Mouse (Mus musculus): ENCODE data around the gene Atf7ip2. TPM values are rescaled to one million over a fixed set of nuclear protein-coding genes. Genes with fewer than 3 reads are reported as not detected.
"Not testable (repeated sequence)": the region's sequence is repeated elsewhere in the genome, so short reads cannot be mapped to it uniquely, and the experiment has no call there.

Gene Atf7ip2
- polyA plus RNA-seq, 1 experiment from 2014 or later, result 1.5 TPM

- WGBS, result 54% methylated on average over 2 of the region's 2 CpGs
- Histone ChIP-seq H3K9ac (no peak overlapping the region), H3K4me1 (no peaks in the 10 kb centered on the region), H3K27me3 (no peaks in the 10 kb centered on the region), H3K36me3 (no peaks in the 10 kb centered on the region), H3K9me3 (no peaks in the 10 kb centered on the region), H3K27ac (no peak overlapping the region), H3K4me2 (no peak overlapping the region), H3K4me3 (no peak overlapping the region)
- ATAC-seq (ENCODE audit: borderline replicate concordance, extremely low read depth, low FRiP score, low TSS enrichment), result no peak
Measured at GRCm38 (mm10) chr16:10227361-10227760, 34.8 kb downstream of the Atf7ip2 start.

- Histone ChIP-seq H3K27me3 (no peaks in the 10 kb centered on the region), H3K27ac (no peak overlapping the region), H3K9me3 (no peaks in the 10 kb centered on the region), H3K9ac (no peak overlapping the region), H3K4me3 (no peak overlapping the region), H3K4me1 (no peaks in the 10 kb centered on the region), H3K4me2 (no peak overlapping the region), H3K36me3 (no peaks in the 10 kb centered on the region)
- no peak for ATAC-seq (ENCODE audit: borderline replicate concordance, extremely low read depth, low FRiP score, low TSS enrichment)
Measured at GRCm38 (mm10) chr16:10236601-10237000, 44.1 kb downstream of the Atf7ip2 start.

- no peak overlapping the region for H3K27ac ChIP-seq
- no peak overlapping the region for H3K4me2 ChIP-seq
- ATAC-seq (ENCODE audit: borderline replicate concordance, extremely low read depth, low FRiP score, low TSS enrichment), result no peak
- H3K36me3 ChIP-seq, result no peaks in the 10 kb centered on the region
- H3K4me1 ChIP-seq, result no peaks in the 10 kb centered on the region
- H3K9ac ChIP-seq, result no peak overlapping the region
- H3K27me3 ChIP-seq, result no peaks in the 10 kb centered on the region
- WGBS, result 40% methylated on average over 1 of the region's 1 CpGs
- H3K9me3 ChIP-seq, result no peaks in the 10 kb centered on the region
- H3K4me3 ChIP-seq, result no peak overlapping the region
Measured at GRCm38 (mm10) chr16:10253993-10254392, 61.5 kb downstream of the Atf7ip2 start.

- no peak for ATAC-seq (ENCODE audit: borderline replicate concordance, extremely low read depth, low FRiP score, low TSS enrichment)
- H3K27ac ChIP-seq, result no peak overlapping the region
- WGBS, result 20% methylated on average over 3 of the region's 3 CpGs
- no peaks in the 10 kb centered on the region; the same call in 1 of the 2 replicates for H3K27me3 ChIP-seq
- H3K4me3 ChIP-seq, result no peak overlapping the region
- no peaks in the 10 kb centered on the region for H3K4me1 ChIP-seq
- no peak overlapping the region for H3K4me2 ChIP-seq
- no peak overlapping the region for H3K9ac ChIP-seq
- no peaks in the 10 kb centered on the region for H3K9me3 ChIP-seq
- H3K36me3 ChIP-seq, result no peaks in the 10 kb centered on the region
Measured at GRCm38 (mm10) chr16:10272256-10272655, 79.7 kb downstream of the Atf7ip2 start.

GRCm38 (mm10) chr16:10274465-10274864 is 82.0 kb downstream of the Atf7ip2 start:
- WGBS, result 60% methylated on average over 4 of the region's 4 CpGs

GRCm38 (mm10) chr16:10276778-10277177 is 84.3 kb downstream of the Atf7ip2 start:
- H3K4me3 ChIP-seq; H3K9me3 ChIP-seq; H3K9ac ChIP-seq; H3K36me3 ChIP-seq; H3K27ac ChIP-seq; H3K4me1 ChIP-seq; H3K4me2 ChIP-seq; ATAC-seq (ENCODE audit: borderline replicate concordance, extremely low read depth, low FRiP score, low TSS enrichment); H3K27me3 ChIP-seq: not testable (repeated sequence)
- 76% methylated on average over 5 of the region's 5 CpGs for WGBS

More at GRCm38 (mm10) chr16:10274465-10274864, 82.0 kb downstream of the Atf7ip2 start:
- H3K9ac ChIP-seq, result no peak overlapping the region
- no peak overlapping the region for H3K4me2 ChIP-seq
- no peaks in the 10 kb centered on the region for H3K36me3 ChIP-seq
- no peak overlapping the region for H3K27ac ChIP-seq
- no peak for ATAC-seq (ENCODE audit: borderline replicate concordance, extremely low read depth, low FRiP score, low TSS enrichment)
- no peaks in the 10 kb centered on the region for H3K27me3 ChIP-seq
- H3K4me3 ChIP-seq, result no peak overlapping the region
- H3K4me1 ChIP-seq, result no peaks in the 10 kb centered on the region
- H3K9me3 ChIP-seq, result no peaks in the 10 kb centered on the region

GRCm38 (mm10) chr16:10280286-10280951 is 87.9 kb downstream of the Atf7ip2 start:
- no peak overlapping the region for H3K4me2 ChIP-seq
- no peak overlapping the region for H3K9ac ChIP-seq
- H3K27me3 ChIP-seq, result no peaks in the 10 kb centered on the region
- H3K36me3 ChIP-seq, result peaks cover 6% of the 10 kb centered on the region; the same call in 1 of the 2 replicates
- WGBS, result 39% methylated on average over 12 of the region's 12 CpGs
- no peak for ATAC-seq (ENCODE audit: borderline replicate concordance, extremely low read depth, low FRiP score, low TSS enrichment)
- H3K4me1 ChIP-seq, result no peaks in the 10 kb centered on the region
- H3K9me3 ChIP-seq, result no peaks in the 10 kb centered on the region
- H3K27ac ChIP-seq, result no peak overlapping the region
- no peak overlapping the region for H3K4me3 ChIP-seq

GRCm38 (mm10) chr16:10281890-10282289 is 89.4 kb downstream of the Atf7ip2 start:
- WGBS, result 76% methylated on average over 3 of the region's 3 CpGs
- no peaks in the 10 kb centered on the region for H3K9me3 ChIP-seq
- no peaks in the 10 kb centered on the region for H3K27me3 ChIP-seq
- H3K4me1 ChIP-seq, result peaks cover 10% of the 10 kb centered on the region
- no peak overlapping the region for H3K9ac ChIP-seq
- no peak overlapping the region for H3K27ac ChIP-seq
- H3K36me3 ChIP-seq, result peaks cover 7% of the 10 kb centered on the region; the same call in 1 of the 2 replicates
- no peak for ATAC-seq (ENCODE audit: borderline replicate concordance, extremely low read depth, low FRiP score, low TSS enrichment)
- no peak overlapping the region for H3K4me2 ChIP-seq
- H3K4me3 ChIP-seq, result no peak overlapping the region

- no peaks in the 10 kb centered on the region for H3K9me3 ChIP-seq
- 55% methylated on average over 9 of the region's 9 CpGs for WGBS
- H3K4me2 ChIP-seq, result no peak overlapping the region
- H3K9ac ChIP-seq, result no peak overlapping the region
- H3K4me3 ChIP-seq, result no peak overlapping the region
- ATAC-seq (ENCODE audit: borderline replicate concordance, extremely low read depth, low FRiP score, low TSS enrichment), result no peak
- H3K36me3 ChIP-seq, result peaks cover 18% of the 10 kb centered on the region
- H3K27ac ChIP-seq, result no peak overlapping the region
- no peaks in the 10 kb centered on the region for H3K27me3 ChIP-seq
- H3K4me1 ChIP-seq, result peaks cover 10% of the 10 kb centered on the region
Measured at GRCm38 (mm10) chr16:10286513-10287268, 94.2 kb downstream of the Atf7ip2 start.

- Histone ChIP-seq H3K9me3 (no peaks in the 10 kb centered on the region), H3K4me1 (peaks cover 10% of the 10 kb centered on the region), H3K4me2 (no peak overlapping the region), H3K36me3 (peaks cover 18% of the 10 kb centered on the region), H3K4me3 (no peak overlapping the region), H3K9ac (no peak overlapping the region), H3K27ac (no peak overlapping the region), H3K27me3 (no peaks in the 10 kb centered on the region)
- ATAC-seq (ENCODE audit: borderline replicate concordance, extremely low read depth, low FRiP score, low TSS enrichment), result no peak
- WGBS, result 83% methylated on average over 6 of the region's 6 CpGs
Measured at GRCm38 (mm10) chr16:10288115-10288514, 95.6 kb downstream of the Atf7ip2 start.

- H3K36me3 ChIP-seq, result no peaks in the 10 kb centered on the region
- 83% methylated on average over 10 of the region's 10 CpGs for WGBS
- H3K4me1 ChIP-seq, result peaks cover 50% of the 10 kb centered on the region
- H3K27ac ChIP-seq, result no peak overlapping the region
- no peak overlapping the region for H3K9ac ChIP-seq
- no peaks in the 10 kb centered on the region for H3K9me3 ChIP-seq
- no peak overlapping the region for H3K4me2 ChIP-seq
- no peak overlapping the region for H3K4me3 ChIP-seq
- no peak for ATAC-seq (ENCODE audit: borderline replicate concordance, extremely low read depth, low FRiP score, low TSS enrichment)
- no peaks in the 10 kb centered on the region for H3K27me3 ChIP-seq
Measured at GRCm38 (mm10) chr16:10297696-10298644, 105.5 kb downstream of the Atf7ip2 start.
